Mouse (Mus musculus) myocyte (in vitro differentiated cells): ENCODE measurements around the gene Ttbk2. TPM values are rescaled to one million over a fixed set of nuclear protein-coding genes. Genes with fewer than 3 reads are reported as not detected.

Experiments used
- H3K27me3 ChIP-seq: one replicate; pipeline ENCODE4 v1.6.1; 2011; ENCODE audit not compliant: control insufficient read depth, insufficient read depth, insufficient read length
- H3K36me3 ChIP-seq: one replicate; pipeline ENCODE4 v1.6.1; 2011; ENCODE audit not compliant: control insufficient read depth, insufficient read depth
- H3K4me2 ChIP-seq: one replicate; pipeline ENCODE4 v1.6.1; 2011; ENCODE audit warnings: low read depth, control low read depth
- H3K4me3 ChIP-seq: one replicate; pipeline ENCODE4 v1.5.1; 2011; ENCODE audit warnings: mild to moderate bottlenecking, control low read depth, moderate library complexity
- H3K79me2 ChIP-seq: one replicate; pipeline ENCODE4 v1.6.1; 2011; ENCODE audit not compliant: control insufficient read depth, insufficient read depth
- H3ac ChIP-seq: one replicate; pipeline ENCODE4 v1.6.1; 2011; ENCODE audit not compliant: control insufficient read depth, insufficient read length
- CEBPB ChIP-seq: IDR thresholded peaks from 2 replicates; pipeline ENCODE4 v1.6.1; 2011; ENCODE audit warnings: mild to moderate bottlenecking, moderate library complexity; ENCODE audit not compliant: poor library complexity, insufficient read depth, severe bottlenecking
- E2F4 ChIP-seq: IDR thresholded peaks from one replicate; pipeline ENCODE4 v1.6.1; 2011; ENCODE audit warnings: mild to moderate bottlenecking, control low read depth, moderate library complexity; ENCODE audit not compliant: insufficient read depth
- MAX ChIP-seq: IDR thresholded peaks from one replicate; pipeline ENCODE4 v1.6.1; 2011; ENCODE audit warnings: low read depth, mild to moderate bottlenecking, control low read depth
- MYOD1 ChIP-seq, 3 experiments: IDR thresholded peaks; one replicate each; pipeline ENCODE4 v1.6.1; 2011; ENCODE audit warnings: control low read depth in 2 of 3, low read depth in 2 of 3, mild to moderate bottlenecking in 2 of 3, moderate library complexity in 1 of 3; ENCODE audit not compliant: insufficient read length in 2 of 3, control insufficient read depth in 1 of 3
- MYOG ChIP-seq, 3 experiments: IDR thresholded peaks; one replicate each; pipeline ENCODE4 v1.6.1; 2011; ENCODE audit warnings: control low read depth in 2 of 3, low read depth in 2 of 3, mild to moderate bottlenecking in 2 of 3; ENCODE audit not compliant: insufficient read length in 2 of 3, control insufficient read depth in 1 of 3, insufficient read depth in 1 of 3
- POLR2A ChIP-seq: IDR thresholded peaks from one replicate; pipeline ENCODE4 v1.6.1; 2011; ENCODE audit warnings: low read depth, mild to moderate bottlenecking, control low read depth, moderate library complexity; ENCODE audit not compliant: insufficient read length
- POLR2AphosphoS2 ChIP-seq: IDR thresholded peaks from one replicate; pipeline ENCODE4 v1.6.1; 2011; ENCODE audit warnings: low read depth, control low read depth; ENCODE audit not compliant: insufficient read length
- REST ChIP-seq: IDR thresholded peaks from one replicate; pipeline ENCODE4 v1.6.1; 2011; ENCODE audit warnings: mild to moderate bottlenecking, control low read depth, moderate library complexity; ENCODE audit not compliant: insufficient read depth, insufficient read length
- SRF ChIP-seq: IDR thresholded peaks from one replicate; pipeline ENCODE4 v1.6.1; 2011; ENCODE audit warnings: low read depth; ENCODE audit not compliant: control insufficient read depth, insufficient read length
- TCF12 ChIP-seq: IDR thresholded peaks from one replicate; pipeline ENCODE4 v1.6.1; 2011; ENCODE audit warnings: mild to moderate bottlenecking, control low read depth; ENCODE audit not compliant: poor library complexity, insufficient read depth, severe bottlenecking
- TCF3 ChIP-seq: IDR thresholded peaks from one replicate; pipeline ENCODE4 v1.6.1; 2011; ENCODE audit warnings: low read depth, control low read depth; ENCODE audit not compliant: insufficient read length
- USF1 ChIP-seq: IDR thresholded peaks from one replicate; pipeline ENCODE4 v1.6.1; 2011; ENCODE audit warnings: low read depth, mild to moderate bottlenecking, control low read depth, moderate library complexity
- polyA plus RNA-seq: library from polyadenylated mRNA; unstranded; fragments of >200 nt; fragmentation: generic; extraction: Trizol; gene quantifications from one replicate; pipeline ENCODE4 v1.2.1, GENCODE M21; 2012; ENCODE audit warnings: missing spikeins

The Ttbk2 gene
- polyA plus RNA-seq, 1 experiment, result 2.4 TPM

DNA sequence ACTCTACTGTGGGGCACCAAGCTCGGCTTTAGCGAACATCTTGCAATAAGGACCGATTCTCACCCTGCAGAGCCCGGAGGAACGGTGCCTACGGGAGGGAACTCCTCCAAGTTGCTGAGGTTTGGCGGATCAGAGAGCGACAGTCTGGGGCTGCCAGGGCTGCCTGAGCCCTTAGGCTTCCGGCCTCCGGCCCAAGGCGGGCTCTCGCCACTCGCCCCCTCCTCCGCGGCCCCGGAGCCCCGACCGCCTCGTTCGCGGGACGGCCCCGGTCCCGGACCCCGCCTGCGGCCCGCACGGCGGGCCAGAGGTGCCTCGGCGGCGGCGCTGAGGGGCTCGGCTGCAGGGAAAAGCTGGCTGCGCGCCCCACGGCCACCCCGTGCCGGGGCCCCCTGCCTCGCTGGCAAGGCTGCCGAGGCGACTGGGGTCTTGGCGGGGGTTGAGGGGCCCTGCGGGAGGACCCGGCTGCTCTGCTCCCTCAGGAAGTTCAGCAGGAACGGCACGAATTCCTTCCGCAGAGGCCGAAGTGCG lies 119.7 kb downstream of the Ttbk2 start:
- Histone ChIP-seq H3K36me3 (peaks cover 18% of the 10 kb centered on the region), H3K4me3 (peak overlapping the region; percentile 63), H3K4me2 (peak overlapping the region; percentile 92), H3K27me3 (no peaks in the 10 kb centered on the region), H3ac (peak overlapping the region; percentile 62), H3K79me2 (peaks cover 29% of the 10 kb centered on the region)
- no peak for TF ChIP-seq MYOD1 (IDR thresholded peaks at IDR 0.05; ENCODE audit: control insufficient read depth in 1 of 3, insufficient read length in 2 of 3, low read depth in 2 of 3)
- TF ChIP-seq E2F4, result no peak
- no peak for TF ChIP-seq REST
- TF ChIP-seq POLR2AphosphoS2, result no peak
- no peak for TF ChIP-seq SRF
- TF ChIP-seq TCF12, result no peak
- no peak for TF ChIP-seq MAX
- TF ChIP-seq MYOG (IDR thresholded peaks at IDR 0.05; ENCODE audit: control insufficient read depth in 1 of 3, insufficient read depth in 1 of 3, insufficient read length in 2 of 3, low read depth in 2 of 3), result no peak
- TF ChIP-seq TCF3, result no peak
- TF ChIP-seq POLR2A, result no peak
- no peak for TF ChIP-seq CEBPB
- TF ChIP-seq USF1, result no peak

DNA sequence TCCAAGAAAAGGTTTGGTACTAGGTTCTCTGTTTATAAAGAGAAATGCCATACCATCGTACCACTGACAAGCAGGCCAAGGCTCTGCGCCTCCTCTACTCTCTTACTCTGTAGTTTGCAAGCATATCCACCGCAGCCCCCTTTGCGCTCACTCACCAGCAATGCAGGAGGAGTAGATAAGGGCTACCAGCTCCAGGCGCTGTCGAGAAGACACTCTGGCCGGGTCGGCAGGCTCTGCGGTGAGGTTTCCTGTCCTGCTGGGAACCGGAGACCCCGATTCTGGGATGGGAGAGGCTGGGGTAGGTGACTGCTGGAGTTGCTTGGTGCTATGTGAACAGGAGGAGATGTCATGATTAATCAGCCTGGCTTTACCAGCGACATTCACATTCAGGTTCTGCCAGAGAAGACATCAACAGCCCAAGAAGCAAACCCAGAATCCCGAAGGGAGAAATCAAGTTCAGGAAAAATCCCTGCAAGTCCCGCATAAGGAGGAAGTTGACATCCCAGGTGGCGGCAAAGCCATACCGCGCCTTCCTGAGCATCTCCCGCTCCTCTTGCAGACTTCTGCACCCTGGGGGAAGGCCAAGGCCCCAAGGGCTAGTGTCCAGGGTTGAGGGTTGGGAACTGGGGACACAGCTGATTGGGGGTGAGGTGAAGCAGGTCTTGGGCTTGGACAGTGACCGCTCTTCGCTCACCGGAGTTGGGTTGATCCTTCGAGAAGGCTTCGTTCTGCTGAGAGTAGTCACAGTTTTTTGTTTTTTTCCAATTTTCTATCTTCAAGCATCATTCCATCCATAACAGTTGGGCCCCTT lies 120.4 kb downstream of the Ttbk2 start:
- H3K4me2 ChIP-seq, result peak overlapping the region; percentile 92
- peak overlapping the region; percentile 63 for H3K4me3 ChIP-seq
- no peak for TF ChIP-seq REST
- no peak for TF ChIP-seq E2F4
- no peak for TF ChIP-seq TCF12
- TF ChIP-seq POLR2A, result no peak
- no peak for TF ChIP-seq TCF3
- TF ChIP-seq SRF, result no peak
- TF ChIP-seq MAX, result no peak
- TF ChIP-seq POLR2AphosphoS2, result no peak
- no peak for TF ChIP-seq USF1
- TF ChIP-seq MYOG (IDR thresholded peaks at IDR 0.05; ENCODE audit: control insufficient read depth in 1 of 3, insufficient read depth in 1 of 3, insufficient read length in 2 of 3, low read depth in 2 of 3), result no peak
- no peak for TF ChIP-seq MYOD1 (IDR thresholded peaks at IDR 0.05; ENCODE audit: control insufficient read depth in 1 of 3, insufficient read length in 2 of 3, low read depth in 2 of 3)
- TF ChIP-seq CEBPB, result no peak
- H3K27me3 ChIP-seq, result no peaks in the 10 kb centered on the region
- peaks cover 29% of the 10 kb centered on the region for H3K79me2 ChIP-seq
- peaks cover 24% of the 10 kb centered on the region for H3K36me3 ChIP-seq
- H3ac ChIP-seq, result peak overlapping the region; percentile 62

DNA sequence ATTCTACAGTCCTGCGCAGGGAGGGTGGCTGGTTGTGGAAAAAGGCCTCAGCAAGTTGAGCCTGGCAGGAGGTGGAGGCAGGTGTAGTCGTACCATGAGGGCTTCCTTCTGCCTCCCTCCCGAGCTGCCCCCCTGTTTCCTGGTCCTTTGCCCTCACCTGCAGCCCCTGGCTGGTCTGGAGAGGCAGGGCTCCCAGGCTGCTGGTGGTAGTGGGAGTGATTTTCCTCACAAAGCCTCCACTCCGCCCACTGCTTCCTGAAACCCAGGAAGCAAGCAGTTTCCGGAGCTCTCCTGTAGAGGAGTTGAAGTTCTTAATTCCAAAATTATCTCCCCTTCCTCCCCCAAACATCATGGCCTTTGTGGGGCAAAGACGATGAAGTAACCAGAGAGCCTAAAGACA lies 126.2 kb downstream of the Ttbk2 start:
- TF ChIP-seq E2F4 (no peak), TCF3 (no peak), CEBPB (no peak), MYOD1 (IDR thresholded peaks at IDR 0.05; ENCODE audit: control insufficient read depth in 1 of 3, insufficient read length in 2 of 3, low read depth in 2 of 3) (no peak), POLR2AphosphoS2 (peak; percentile 27), TCF12 (no peak)

DNA sequence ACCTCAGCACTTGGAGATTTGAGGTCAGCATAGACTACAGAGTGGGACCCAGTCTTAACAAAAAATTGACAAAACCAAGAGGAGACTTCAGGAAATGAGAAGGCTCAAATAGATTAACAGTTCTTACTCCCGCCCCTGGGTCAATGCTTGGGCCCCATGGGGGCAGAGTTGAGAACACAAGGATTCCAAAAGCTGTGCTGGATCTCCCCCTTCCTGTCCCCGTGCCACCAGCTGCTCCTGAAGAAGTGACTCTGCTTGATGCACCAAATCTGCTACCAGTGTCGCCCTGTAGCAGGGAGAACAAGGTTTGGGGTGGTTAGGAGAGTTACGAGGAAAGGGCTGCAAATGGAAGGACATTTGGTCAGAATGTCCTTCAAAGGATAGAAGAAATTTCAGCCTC lies 126.8 kb downstream of the Ttbk2 start:
- Histone ChIP-seq H3K4me2 (no peak overlapping the region), H3ac (no peak overlapping the region), H3K36me3 (peaks cover 53% of the 10 kb centered on the region), H3K4me3 (no peak overlapping the region), H3K27me3 (no peaks in the 10 kb centered on the region), H3K79me2 (no peaks in the 10 kb centered on the region)
- TF ChIP-seq TCF12 (no peak), USF1 (no peak), CEBPB (no peak), MYOD1 (IDR thresholded peaks at IDR 0.05; ENCODE audit: control insufficient read depth in 1 of 3, insufficient read length in 2 of 3, low read depth in 2 of 3) (no peak), MYOG (IDR thresholded peaks at IDR 0.05; ENCODE audit: control insufficient read depth in 1 of 3, insufficient read depth in 1 of 3, insufficient read length in 2 of 3, low read depth in 2 of 3) (no peak)

More for the DNA sequence above, 126.2 kb downstream of the Ttbk2 start:
- Histone ChIP-seq H3ac (no peak overlapping the region), H3K4me2 (no peak overlapping the region), H3K4me3 (no peak overlapping the region), H3K79me2 (peaks cover 1% of the 10 kb centered on the region), H3K36me3 (peaks cover 47% of the 10 kb centered on the region), H3K27me3 (no peaks in the 10 kb centered on the region)

DNA sequence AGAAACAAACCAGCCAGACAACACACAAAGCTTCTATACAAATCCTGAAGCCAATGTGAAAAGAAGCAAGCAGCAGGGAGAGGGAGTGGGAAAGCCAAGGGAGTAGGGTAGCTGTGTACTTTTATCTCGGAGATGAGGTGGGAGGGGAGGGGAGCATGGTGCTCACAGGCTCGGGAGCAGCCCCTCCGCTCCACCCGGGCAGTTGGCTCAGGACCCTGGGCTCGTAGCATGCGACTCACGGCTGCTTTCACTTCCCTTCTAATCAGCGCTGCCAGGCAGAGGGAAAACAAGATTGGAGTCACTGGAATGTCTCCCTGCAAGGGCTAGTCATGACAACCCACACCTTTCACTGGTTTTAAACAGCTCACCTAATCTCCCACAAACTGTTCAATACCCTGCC lies 127.9 kb downstream of the Ttbk2 start:
- no peaks in the 10 kb centered on the region for H3K27me3 ChIP-seq
- no peak overlapping the region for H3K4me3 ChIP-seq
- no peaks in the 10 kb centered on the region for H3K79me2 ChIP-seq
- no peak overlapping the region for H3ac ChIP-seq
- no peak overlapping the region for H3K4me2 ChIP-seq
- TF ChIP-seq TCF12 (no peak), POLR2A (no peak), POLR2AphosphoS2 (peak; percentile 41), E2F4 (no peak), USF1 (no peak), MYOD1 (IDR thresholded peaks at IDR 0.05; ENCODE audit: control insufficient read depth in 1 of 3, insufficient read length in 2 of 3, low read depth in 2 of 3) (no peak)
- H3K36me3 ChIP-seq, result peaks cover 57% of the 10 kb centered on the region
